Mouse (Mus musculus) induced T-regulatory cell, adult 2 months (primary cell): Measurements from ENCODE around the gene Snrpd2.

Source experiments
- DNase-seq: peaks from one replicate; pipeline ENCODE4 v3.0.0-alpha.2; 2012; ENCODE audit warnings: low read depth

Snrpd2 gene

GRCm38 (mm10) chr7:19149626-19150025, at the start of gene Snrpd2:
Gene Snrpd2 (plus strand): TSS chr7:19149722.
- peak; percentile 99 for DNase-seq

- DNase-seq: no peak
Observed at GRCm38 (mm10) chr7:19100290-19100689, 49.2 kb upstream of the Snrpd2 start.

GRCm38 (mm10) chr7:19103741-19104140, 45.8 kb upstream of the Snrpd2 start:
- DNase-seq: no peak

DNA sequence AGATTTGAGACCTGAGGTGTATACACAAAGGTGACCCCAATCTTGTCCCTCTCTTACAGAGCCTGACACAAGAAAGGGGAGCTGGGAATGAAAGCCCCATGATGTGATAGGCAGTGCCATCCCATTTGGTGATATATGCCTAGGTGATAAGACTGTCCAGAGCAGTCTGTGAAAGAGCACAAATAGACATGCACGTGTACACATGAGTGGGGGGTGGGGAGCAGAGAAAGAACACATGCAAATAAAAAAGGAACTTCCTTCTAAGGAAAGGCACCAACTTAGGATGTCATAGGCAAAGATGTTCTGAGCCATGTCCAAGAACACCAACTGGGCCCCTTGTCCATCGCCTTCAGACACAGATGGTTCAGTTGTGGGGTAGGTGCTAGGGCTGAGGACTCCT, 45.0 kb upstream of the Snrpd2 start:
- no peak for DNase-seq

GRCm38 (mm10) chr7:19107436-19107835, 42.1 kb upstream of the Snrpd2 start:
- no peak for DNase-seq

- no peak for DNase-seq
Observed at GRCm38 (mm10) chr7:19109565-19109964, 40.0 kb upstream of the Snrpd2 start.

- peak; percentile 54 for DNase-seq
Observed at GRCm38 (mm10) chr7:19118028-19118771, 31.3 kb upstream of the Snrpd2 start, which contains the start of gene Gm4969. Gene Gm4969 (minus strand): TSS chr7:19118368.

DNA sequence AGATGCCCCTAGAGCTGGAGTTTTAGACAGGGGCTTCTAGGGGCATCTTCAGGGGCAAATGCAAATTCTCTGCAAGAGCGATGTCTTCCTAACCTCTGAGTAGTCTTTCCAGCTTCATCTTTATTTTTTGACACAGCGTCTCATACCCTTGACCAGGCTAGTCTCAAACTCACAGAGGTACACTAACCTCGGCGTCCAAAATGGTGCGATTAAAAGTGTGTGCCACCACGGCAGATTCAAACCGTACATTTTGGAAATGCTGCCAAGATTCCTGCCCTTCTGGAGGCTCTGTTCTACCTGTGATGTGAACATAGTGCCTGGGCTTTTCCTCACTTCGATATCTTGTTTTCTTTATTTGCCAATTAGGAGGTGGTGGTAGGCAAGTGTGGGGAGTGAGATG, 30.4 kb upstream of the Snrpd2 start:
- DNase-seq: no peak

- DNase-seq: peak; percentile 99
Observed at GRCm38 (mm10) chr7:19119631-19120429, 29.7 kb upstream of the Snrpd2 start, which contains the start of gene Fbxo46. Gene Fbxo46 (plus strand): TSS chr7:19119859.

- DNase-seq: no peak
Observed at GRCm38 (mm10) chr7:19121686-19122085, 27.8 kb upstream of the Snrpd2 start.

DNA sequence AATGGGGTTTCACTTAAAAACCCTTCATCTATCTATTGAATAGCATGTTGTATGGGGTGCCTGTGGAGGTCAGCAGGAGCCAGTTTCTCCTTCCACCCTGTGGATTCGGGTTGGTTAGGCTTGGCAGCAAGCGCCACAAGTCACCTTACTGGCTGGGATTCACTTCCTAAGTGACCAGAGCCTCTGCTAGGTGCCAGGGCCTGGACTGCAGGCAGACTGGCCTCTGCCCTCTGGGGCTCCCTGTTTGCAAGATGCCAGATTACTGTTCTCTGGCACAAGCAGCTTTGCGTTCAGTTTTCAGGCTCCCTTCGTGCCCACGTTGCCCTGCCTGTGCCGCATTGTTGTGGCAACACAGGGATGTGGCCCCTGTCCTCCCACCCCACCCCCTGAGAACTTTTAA, 24.8 kb upstream of the Snrpd2 start:
- no peak for DNase-seq

DNA sequence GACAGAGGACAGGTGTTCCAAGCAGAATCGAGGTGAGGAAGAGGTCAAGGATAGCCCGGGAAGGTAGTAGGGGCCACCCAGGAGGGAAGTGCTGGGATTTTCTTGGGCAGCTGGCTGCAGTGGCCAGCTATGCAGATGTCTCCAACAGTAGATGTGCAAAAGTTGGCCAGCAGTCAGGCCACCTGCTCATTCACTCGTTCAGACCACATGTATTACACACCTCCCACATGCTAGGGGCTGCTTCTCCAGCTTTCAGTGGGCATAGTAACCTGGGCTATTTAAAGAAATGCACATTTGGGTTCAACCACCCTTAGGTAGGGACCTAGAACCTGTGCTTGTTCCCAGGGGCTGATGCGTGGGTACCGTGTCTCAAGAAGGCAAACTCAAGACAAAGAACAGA, 21.8 kb upstream of the Snrpd2 start:
- no peak for DNase-seq

- peak; percentile 57 for DNase-seq
Observed at GRCm38 (mm10) chr7:19129396-19129795, 20.1 kb upstream of the Snrpd2 start.

- peak; percentile 49 for DNase-seq
Observed at GRCm38 (mm10) chr7:19130657-19131056, 18.9 kb upstream of the Snrpd2 start.

DNA sequence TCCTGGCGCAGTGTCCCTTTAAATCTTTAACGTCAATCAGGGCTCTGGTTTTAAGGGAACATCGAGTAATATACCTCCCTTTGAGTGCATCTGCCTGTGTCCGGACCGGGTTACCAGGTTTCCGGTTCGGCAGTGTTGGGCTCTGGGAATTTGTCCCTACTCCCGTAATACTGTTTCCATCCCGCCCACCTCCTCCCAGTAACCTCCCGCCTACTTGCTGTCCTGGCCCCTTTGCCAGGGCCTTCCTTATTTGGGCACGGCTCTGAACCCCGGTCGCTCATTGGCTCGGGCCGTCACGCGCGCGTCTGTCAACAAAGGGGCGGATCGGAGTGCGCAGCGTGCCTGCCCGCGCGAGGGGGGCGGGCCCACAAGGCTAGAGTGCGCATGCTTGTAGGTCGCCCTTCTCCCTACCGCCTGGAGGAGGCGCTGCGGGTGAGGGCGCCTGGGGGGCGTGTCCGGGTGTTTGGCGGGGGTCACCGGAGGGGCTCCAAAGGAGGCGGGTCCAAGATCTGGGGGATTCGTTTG, 18.1 kb upstream of the Snrpd2 start:
- peak; percentile 96 for DNase-seq

GRCm38 (mm10) chr7:19136168-19136567, 13.4 kb upstream of the Snrpd2 start:
- DNase-seq: no peak

DNA sequence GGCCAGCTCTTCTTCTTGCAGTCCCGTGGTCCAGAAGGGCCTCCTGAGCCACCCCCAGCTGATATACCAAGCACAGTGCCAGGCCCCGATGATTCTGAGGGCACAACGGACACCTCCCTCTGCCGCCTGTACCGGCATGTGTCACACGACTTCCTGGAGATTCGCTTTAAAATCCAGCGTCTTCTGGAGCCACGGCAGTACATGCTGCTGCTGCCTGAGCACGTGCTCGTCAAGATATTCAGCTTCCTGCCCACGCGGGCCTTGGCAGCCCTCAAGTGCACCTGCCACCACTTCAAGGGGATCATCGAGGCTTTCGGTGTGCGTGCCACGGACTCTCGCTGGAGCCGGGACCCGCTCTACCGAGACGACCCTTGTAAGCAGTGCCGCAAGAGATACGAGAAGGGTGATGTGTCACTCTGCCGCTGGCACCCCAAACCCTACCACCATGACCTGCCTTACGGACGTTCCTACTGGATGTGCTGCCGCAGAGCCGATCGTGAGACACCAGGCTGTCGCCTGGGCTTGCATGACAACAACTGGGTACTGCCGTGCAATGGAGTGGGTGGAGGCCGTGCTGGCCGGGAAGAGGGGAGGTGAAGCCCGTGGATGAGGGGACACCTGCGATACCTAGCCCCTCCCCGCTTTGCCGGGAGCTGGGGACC, 12.7 kb upstream of the Snrpd2 start:
- DNase-seq: no peak

DNA sequence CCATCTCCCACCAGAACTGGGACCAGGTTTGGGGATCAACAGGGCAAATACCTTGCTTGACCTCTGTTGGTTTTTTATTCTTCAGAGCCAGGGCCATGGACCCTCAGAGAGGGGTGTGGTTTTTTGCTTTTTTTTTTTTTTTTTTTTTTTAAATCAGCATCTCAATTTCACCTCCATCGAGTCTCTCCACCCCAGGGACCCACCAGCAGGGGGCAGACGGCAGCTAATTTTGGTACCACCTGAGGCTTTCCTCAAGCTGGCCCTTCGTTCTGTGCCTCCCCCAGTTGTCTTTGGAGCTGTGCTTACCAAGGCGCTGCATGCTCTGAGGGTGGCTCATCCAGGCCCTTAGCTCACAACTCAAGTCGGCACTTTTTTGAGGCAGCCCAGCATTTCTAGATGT, 12.1 kb upstream of the Snrpd2 start:
- DNase-seq: peak; percentile 68

GRCm38 (mm10) chr7:19146793-19147192, 2.7 kb upstream of the Snrpd2 start:
- no peak for DNase-seq

DNA sequence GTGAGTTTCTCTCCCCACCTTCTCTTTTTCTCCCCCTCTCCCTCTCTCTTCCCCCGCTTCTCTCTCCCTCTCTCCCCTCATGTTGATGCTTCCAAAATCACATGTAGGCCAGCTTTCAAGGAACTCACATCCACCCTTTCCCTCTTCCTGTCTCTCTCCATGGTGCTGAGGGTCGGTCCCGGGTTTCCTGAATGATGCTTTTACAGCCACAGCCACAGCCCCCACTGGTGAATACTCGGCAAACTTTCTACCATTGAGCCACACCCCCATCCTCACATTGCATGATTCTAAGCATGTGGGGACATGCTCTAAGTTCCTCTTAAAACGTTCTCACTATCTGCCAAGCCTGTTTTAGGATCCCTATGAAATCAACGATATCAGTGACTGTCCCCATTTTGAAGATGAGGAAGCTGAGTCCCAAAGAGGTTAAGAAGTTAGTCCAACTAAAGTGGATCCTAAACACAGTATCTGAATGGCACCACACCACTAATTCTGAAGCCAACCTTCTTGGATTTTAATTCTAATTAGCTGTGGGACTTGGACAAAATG, 2.0 kb upstream of the Snrpd2 start:
- DNase-seq: no peak

GRCm38 (mm10) chr7:19148180-19148874, 1.2 kb upstream of the Snrpd2 start:
- DNase-seq: no peak
